Mouse (Mus musculus) liver (tissue): ENCODE measurements at regions not wholly inside any gene's neighbourhood (a gene's known extent, or its start where the extent isn't known, plus 50 kb on each side); places are given as distances from the start of the nearest gene placed in this dataset.

Source experiments
- DNase-seq: peaks from one replicate; pipeline ENCODE4 v3.0.0-alpha.2; 2020; ENCODE audit warnings: mixed read lengths

DNA sequence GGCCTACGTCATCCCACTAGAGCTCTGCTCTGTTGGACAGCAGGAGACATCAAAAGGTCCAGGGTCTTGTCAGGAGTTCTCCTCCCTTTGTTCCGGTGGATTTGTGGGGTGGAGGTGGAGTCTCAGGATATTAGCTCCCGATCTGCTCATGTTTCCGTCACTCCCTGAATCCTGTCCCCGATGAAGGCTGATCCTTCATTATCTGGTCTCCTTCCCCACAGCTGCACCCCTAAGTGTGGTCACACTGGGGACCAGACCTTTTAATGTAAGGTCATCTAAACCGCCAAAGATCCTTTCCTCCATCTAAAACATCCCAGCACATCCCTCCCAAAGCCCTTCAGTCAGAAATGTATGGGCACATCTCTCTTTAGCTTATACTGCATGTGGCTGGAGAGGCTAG is 215.6 kb upstream of the Ccdc122 start:
- no peak for DNase-seq

DNA sequence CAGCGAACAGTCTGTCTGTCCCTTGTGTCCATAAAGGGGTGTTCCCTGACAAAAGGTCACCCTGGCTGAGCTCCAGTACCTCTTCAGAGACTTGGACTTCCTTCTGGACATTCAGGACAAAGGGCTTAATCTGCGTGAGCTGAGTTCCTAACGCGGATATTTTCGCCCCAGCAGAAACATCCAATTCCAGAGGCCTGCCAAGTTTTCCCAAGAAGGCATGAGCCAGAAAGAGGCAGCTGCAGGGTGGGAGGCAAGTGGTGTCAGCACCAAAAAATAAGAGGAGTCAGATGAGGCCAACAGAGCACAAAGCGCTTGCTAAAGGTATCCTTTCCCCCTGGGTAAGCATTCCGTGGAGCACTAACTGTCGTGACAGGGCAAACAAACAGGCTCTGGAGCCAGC is 216.9 kb upstream of the Ccdc122 start:
- no peak for DNase-seq

DNA sequence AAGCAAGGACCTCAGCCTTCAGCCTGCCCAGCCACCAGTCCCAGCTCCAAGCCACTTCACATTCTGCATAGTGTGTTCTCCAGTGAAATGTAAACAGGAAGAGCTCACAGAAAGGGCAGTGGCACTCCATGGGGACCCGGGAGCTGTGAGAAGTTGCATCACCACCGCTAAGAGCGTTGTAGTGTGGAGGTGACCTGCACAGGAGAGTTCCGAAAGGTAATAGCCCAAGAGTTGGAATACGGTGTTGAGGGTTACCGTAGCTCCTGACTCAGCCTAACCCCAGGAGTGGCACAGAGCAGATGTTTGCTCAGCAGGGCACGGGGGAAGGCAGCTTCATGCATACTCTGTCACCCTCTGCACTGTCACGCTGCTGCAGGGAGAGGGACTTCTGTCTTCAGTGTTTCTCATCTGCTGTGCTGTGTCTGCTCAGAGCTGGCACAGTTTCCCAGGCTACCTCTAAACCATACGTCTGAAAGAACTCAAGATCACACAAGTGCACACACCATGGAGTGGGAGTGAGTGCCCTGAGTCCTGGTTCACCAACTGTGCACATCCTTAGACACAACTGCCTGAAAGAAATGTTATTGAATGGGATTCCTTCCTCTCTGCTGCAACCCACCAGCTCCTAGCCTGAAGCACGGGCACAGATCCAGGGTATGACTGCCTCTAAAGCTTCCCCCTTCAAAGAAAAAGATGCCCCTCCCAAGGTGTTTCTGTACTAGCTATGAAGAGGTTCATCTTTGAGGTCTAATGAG is 218.1 kb upstream of the Ccdc122 start:
- DNase-seq = peak; percentile 29

DNA sequence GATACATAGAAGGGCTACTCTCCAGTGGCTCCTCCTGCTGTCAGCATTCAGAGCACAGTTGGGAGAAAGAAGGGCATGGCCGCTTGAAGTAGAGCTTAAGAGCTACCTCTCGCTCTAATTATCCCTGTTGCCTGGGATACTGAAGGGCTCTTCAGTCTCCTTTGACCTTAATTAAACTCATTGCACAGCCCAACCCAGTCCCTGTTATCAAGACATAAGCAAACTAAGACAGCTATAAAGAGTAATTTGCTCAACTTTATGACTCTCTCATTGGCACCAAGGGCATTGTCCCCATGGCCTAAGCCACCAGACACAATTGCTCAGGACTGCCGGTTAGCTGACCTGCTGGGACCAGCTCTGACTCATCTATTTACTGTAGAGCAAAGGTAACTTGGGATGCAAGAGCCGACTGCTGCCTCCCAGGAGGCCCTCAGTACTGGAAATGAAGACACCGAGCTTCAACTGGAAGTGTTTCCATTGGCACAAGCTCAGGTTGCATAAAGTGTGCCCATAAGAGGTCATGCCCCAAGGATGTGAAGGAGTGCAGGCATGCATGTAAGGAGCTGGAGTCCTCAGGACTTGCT is 219.3 kb upstream of the Ccdc122 start:
- DNase-seq = no peak

DNA sequence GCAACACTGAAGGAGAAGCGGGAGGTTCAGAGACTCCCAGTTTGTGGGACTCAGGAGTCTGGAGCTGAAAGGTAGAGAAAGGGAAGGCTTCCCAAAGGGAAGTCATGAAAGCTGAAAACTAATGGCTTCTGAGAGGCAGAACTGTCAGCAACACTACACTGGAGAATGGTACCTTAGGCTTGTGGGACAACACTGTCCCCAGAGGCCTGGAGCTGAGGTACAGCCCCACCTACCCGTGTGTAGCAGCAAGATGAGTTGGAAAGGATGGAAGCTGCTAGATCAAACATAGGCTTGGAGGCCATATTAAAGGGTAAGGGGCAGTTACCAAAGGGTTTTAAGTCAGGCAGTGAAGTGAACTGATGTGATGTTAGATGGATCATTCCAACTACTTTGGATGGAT is 219.9 kb upstream of the Ccdc122 start:
- no peak for DNase-seq

DNA sequence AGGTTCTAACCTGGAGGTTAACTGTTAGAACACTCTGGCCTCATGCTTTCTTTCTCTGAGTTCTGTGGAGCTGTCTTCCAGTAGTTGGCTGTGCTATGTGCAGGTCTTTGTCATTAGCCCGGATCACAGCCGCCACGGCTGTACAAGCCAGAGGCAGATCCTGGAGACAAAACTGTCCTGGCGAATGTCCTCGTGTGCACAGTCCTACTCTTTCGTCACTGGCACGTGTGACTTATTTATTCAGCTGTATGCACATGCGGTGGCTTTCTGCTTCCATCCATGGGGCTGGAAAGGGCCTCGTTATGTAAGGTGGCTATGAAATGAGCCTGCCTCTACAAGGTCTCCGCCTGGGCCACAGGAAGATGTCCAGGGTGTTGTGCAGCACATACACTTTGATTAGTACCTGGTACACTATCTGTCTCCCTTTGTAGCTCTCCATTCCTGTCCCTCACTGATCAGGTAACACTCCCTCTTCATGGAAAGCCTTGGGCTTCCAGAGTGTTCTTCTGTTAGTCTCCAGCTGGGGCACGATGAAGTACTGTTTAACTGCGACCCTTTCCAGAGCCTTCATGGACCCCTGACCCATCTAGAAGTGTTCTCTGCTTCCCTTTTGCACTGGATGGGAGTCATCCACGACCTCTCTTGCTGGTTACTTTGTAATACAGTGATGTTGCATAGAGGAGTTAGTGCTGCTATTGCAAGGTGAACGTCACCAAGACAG is 224.3 kb upstream of the Ccdc122 start:
- no peak for DNase-seq

DNA sequence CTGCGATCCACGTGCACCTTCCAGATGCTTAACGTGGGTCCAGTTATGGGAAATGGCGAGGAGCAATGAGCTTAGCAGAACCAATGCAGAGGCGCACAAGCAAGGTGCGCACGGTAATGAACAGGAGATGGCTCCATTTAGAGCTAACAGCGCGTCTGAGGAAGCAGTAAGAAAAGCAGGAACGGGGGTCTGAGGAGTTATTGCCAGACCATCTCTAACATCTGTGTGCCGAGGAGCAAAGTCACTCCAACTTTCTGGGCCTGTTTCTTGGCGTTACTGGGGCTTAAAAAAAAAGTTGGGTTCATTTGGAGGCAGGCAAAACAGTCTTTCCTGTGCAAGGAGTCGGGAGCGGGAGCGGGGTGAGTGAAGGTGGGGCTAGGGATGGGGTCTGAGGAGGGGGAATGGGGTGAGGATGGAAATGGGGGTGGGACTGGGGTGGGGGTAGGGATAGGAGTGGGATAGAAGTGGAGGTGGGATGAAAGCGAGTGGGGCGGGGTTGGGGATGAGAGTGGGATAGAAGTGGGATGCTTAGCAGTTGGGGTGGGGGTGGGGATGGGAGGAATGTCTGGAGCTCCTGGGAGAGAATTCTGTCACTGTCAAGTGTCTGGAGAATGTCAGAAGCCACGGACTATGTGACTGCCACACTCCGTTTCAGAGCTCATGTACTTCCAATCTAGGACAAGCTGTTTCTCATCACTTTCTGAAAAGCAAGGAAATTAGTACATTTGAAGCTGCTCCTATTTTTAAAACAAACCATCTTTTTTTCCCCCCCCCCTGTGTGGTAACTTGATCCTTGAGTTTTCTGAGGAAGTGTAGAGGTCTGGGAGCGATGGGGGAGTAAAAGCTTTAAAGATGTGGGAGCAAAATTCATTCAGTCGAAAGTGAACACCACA is 225.6 kb upstream of the Ccdc122 start:
- DNase-seq = no peak

DNA sequence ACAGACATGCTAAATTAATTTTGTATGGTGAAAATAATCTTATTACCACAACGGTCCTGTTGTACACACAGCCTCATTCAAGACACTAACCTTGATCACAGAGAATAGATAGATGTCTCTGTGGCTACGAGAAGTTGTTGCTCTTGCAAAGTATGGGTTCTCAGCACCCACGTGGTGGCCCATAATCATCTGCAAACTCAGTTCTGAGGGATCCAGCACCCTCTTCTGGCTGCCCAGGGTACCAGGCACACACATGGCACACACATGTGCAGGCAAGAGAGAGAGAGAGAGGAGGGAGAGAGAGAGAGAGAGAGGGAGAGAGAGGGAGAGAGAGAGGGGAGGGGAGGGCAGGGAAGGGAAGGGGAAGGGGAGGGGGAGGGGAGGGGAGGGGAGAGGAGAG is 226.5 kb upstream of the Ccdc122 start:
- DNase-seq = no peak

DNA sequence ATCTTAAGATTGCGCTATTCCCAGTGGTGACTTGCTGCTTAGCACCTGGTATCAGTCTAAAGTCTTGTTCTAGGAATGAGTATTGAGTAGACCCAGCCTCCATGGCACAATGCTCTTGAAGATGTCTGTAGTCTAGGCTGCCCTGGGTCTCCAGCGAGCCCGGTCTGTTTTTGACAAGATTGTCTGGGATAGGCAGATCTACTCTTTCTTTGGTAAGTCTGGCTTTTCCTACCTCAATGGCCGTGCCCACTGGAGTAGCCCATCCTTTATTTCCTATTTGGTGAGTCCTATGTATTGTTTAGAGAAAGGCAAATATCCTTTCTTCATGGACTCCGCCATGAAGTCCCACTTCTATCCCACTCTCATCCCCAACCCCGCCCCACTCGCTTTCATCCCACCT is 227.2 kb upstream of the Ccdc122 start:
- DNase-seq = no peak

DNA sequence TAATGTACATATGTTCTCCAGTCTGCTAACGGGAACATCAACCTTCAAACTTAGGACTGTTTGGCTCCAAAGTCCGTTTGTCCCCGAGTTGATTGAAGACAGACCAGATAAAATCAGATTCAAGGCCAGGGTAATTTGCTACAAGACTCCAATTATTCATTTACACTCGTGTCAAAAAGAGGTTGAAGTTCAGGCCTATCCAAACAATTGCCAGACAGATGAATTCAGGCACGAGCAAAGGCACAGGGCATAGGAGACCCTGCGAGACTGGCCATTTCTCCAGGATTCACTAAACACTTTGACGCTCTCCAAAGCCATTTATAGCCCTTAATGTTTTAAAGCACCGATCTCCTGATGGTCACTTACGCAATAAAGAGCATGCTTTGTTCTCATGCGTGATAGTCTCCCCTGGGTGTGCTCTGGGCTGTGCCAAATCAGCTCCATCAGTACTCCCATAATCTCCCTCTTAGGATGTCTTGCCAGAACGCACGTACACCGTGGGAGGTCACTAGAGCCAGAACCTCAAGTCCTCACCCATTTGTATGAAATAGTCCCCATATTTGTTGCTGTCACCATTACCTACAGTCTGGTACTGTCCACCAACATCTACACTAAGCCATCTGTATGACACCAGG is 231.3 kb upstream of the Ccdc122 start:
- DNase-seq = no peak

DNA sequence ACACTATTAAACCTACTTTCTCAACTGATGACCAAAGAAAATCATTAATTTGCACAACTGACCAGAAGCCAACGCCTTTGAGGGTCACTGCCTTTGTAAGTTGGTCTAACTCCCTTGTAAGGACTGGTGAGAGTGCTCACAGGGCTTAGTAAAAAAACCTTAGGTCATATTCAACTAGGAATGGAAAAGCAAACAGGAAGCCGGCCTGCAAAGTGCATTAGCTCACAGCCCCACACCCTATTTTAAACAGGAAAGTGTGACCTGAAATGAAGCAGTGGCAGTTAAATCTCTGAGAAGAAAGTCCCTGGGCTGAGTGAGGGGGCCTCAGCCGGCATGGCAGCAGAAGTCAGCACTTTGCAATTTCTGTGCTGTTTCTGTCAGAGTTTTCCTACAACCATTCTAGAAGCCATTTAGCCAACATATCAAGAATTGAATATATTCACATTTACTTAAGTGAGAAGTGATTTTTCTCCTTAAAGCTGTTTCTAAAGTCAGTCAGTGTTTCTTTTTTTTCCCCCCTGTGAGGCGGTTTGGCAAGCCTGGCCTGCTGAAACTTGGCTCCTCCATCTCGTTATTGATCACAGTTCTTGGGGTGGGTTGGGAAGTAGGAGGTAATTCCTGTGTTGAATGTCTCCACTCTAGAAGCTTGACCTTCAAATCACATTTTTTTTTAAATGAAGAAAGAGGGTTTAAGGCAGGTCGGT is 232.0 kb upstream of the Ccdc122 start:
- no peak for DNase-seq

DNA sequence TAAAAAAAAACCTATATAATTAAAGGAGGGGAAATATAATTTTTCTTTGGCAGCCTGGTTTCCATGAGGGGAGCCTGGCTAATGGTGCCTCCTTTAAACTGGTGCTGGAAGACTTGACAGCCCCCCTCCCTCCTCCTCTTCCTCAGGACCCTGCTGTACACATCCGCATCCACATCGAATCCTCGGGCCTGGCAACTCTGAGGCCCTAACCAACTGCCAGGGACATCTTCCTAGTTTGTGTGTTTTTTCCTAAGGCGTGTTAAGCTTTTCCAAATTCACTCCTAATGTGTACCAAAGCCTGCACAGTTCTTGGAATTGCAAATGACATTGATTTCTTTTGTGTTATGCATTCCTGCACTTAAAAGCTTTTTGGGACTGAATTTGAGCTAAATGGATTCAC is 236.4 kb upstream of the Ccdc122 start:
- DNase-seq = no peak

DNA sequence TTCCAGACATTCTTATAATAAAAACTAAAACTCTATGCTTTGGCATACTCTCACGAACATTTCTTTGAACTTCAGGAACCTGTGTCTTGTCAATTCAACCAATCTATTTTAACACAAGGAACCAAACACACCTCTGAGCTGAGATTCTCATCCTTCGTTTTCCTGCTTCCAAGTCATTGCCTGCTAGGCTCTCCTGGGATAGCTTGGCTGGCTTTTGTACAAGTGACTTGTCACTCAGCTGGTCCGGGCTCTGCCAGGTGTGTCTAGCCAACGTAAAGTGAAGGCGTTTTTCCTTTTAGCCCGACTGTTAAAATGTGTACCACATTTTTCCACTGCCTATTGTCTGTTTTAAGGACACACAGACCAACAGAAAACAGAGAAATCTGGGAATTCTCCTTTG is 236.8 kb upstream of the Ccdc122 start:
- DNase-seq = no peak

DNA sequence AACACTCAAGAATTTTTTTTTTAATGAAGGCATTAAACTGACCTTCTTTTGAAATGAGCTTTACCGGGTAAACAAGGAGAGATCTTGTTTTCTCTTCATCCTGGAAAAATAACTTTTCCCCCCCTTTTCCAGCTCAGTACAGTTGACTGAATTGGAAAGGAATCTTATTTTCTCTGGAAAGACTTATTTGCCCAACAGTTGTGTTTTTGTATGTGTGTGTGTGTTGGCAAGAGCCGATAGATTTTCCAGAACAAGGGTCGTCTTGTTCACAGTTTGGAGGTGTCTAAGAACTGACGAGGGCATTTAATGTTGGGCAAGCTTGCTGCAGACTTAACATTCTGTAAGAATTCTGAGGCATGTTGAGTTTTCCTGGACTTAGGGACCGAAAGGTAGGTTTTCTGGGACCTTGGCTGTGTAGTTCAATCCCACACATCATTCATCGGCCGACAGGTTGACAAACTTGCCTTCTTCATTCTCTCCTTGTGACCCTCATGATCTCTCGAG is 237.6 kb upstream of the Ccdc122 start:
- no peak for DNase-seq

DNA sequence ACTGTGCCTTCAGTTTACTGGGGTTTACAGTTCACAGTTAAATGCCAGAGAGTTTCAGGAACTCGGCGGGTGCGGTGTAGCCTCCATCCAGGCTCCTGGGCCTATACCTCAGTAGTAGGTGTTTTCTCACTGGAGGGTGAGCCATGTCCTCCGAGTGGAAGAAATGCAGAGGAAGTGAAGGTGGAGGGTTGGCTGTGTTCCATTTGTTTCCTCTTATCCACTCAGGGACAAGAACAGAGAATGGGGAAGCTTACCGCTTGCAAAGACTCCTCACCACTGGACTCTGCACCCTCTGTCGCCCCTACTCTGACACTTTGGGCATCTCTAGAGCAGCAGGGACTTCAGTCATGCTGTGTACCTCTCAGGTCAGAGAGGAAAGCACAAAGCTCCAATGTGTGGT is 238.1 kb upstream of the Ccdc122 start:
- no peak for DNase-seq

DNA sequence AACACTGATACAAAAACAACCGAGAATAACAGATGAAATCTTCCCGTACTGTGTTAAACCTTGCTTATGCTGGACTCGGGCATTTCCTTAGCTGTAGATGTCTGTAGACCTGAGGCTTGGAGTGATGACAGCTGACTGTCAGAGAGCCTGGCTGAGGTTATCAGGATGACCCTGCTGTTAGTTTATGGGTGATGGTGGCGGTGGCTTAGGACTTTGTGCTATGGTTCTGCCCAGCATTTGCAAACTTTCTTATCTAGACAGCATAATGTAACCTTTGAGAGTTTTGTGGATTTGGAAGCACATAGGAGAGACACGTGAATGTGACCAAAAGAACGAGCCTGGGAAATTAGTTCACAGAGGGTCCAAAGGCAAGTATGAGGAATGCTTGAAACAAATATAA is 239.1 kb upstream of the Ccdc122 start:
- DNase-seq = peak; percentile 23

DNA sequence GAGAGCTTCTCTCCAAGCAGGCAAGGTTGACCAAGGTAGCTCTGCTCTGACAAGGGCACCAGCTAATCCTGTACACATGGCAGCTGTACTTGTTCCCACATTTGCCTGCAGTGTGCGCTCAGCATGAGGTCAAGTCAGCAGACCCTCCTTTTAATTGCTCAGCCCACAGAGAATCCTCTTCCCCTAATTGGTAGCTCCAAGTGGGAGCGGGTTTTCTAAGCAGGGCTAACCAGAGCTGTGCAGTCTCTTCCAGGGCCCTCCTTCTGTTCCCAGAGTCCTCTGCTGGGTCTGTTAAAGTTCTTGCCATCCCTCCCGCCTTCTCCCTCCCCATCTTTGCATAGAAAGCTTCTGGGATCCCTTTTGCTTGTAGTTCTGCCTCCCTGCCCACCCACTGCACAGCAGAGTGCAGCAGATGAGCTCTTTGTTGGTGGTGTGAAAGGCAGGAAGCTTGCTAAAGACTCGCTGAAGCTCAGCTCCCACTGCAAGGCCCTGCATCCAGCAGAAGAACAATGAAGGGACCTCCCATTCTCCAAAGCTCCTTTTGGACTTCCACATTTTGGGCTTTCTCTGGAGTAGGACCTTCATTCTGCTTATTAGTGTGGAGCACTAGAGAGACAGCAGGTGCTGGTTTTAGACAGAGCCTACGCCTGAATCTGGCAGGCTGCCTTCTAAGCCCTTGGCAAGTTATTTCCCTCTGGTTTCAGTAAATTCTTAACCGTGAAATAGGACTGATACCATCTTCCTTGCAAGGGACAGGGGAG is 235.3 kb upstream of the Serp2 start:
- DNase-seq = no peak

DNA sequence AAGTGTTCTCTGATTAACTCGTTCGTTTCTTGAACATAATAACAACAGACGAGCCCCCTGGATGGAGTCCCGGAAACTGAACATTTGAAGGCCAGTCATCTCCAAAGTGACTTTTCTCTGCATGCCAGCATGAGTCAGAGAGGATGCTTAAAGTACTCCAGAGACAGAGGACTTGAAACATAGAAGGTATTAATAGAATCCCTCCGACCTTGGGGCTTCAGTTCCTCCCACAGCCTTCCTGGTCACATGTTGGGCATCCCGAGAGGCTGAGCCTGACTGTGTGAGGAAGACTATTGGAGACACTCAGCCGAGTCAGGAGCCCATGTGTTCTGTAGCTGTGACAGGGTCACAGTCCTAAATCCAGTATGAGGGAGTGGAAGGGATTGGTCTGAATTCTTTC is 232.7 kb upstream of the Serp2 start:
- DNase-seq = no peak

DNA sequence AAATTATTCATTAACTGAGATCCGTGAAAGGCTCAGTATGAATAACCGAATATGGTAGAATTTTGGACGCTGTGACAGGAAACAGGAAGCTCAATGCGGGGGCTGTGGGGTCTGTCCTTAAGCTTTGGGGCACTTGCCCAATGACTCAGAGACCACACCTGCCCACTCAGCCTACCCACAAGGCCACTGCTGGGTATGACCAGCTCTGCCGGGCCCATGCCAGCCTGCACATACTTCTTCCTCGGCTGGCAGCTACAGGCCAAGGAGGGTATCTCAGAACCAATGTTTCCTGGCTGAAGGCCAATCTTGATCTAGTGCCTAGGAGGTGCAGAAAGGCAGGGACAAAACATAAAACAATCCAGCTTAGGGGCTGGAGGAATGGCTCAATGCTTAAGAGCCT is 230.9 kb upstream of the Serp2 start:
- DNase-seq = no peak

DNA sequence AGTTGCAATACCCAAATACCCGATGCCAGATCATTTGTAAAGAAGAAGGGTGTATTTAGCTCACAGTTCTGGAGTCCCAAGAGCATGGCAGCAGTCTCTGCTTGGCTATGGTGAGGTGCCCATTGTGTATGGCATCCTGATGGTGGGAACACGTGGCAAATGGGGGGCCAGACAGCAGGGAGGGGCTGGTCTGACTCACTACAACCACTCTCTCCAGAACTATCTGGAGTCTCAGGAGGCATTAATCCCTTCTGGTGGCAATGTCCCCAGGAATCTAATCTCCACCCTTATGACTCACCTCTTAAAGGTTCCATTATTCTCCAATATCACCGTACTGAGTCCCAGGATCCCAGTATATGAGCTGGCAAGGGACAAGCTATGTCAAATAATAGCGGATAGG is 229.5 kb upstream of the Serp2 start:
- DNase-seq = no peak

DNA sequence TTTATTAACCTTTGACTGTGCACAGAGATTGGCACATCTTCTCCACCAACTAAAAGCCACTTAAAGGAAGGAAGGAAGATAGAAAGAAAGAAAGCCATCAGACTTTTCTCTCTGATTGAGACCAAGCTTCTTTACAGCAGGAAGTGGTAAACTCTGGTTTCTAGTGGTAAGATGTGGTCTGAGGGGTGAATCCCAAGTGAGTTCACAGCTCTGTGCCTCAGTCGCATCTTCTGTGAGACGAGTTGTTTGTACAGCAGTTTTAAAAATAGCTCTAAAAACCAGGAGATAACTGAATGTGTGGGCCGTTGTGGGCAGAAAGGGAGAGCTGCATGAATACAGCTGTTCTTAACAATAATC is 224.8 kb upstream of the Serp2 start:
- no peak for DNase-seq
